Mouse (Mus musculus) intestine, embryonic 16.5 days (tissue): ENCODE data around the gene Unc50. TPM values are rescaled to one million over a fixed set of nuclear protein-coding genes. Genes with fewer than 3 reads are reported as not detected.

Source experiments
- ATAC-seq: fragments of 200-750 bp; cut with Nextera tagmentation; 2 replicates; pipeline ENCODE4 v1.8.0; 2017; ENCODE audit warnings: moderate TSS enrichment, moderate library complexity
- H3K27ac ChIP-seq: fragments of 300-500 bp; sonication (generic); 2 replicates; pipeline ENCODE4 v1.5.1; 2014; ENCODE audit warnings: mild to moderate bottlenecking, low read length
- H3K27me3 ChIP-seq: fragments of 300-500 bp; sonication (generic); replicated peaks from 2 replicates; pipeline ENCODE4 v1.6.1; 2014; ENCODE audit warnings: low read length, control low read depth, mixed read lengths; ENCODE audit not compliant: control insufficient read depth, insufficient read depth
- H3K36me3 ChIP-seq: fragments of 300-500 bp; sonication (generic); 2 replicates; pipeline ENCODE4 v1.6.1; 2014; ENCODE audit warnings: low read length, control low read depth; ENCODE audit not compliant: control insufficient read depth, insufficient read depth
- H3K4me1 ChIP-seq: fragments of 300-500 bp; sonication (generic); 2 replicates; pipeline ENCODE4 v1.6.1; 2014; ENCODE audit warnings: low read length, control low read depth, mixed read lengths; ENCODE audit not compliant: control insufficient read depth, insufficient read depth
- H3K4me2 ChIP-seq: fragments of 300-500 bp; sonication (generic); 2 replicates; pipeline ENCODE4 v1.6.1; 2014; ENCODE audit warnings: low read depth, low read length, control low read depth
- H3K4me3 ChIP-seq: fragments of 300-500 bp; sonication (generic); 2 replicates; pipeline ENCODE4 v1.5.1; 2014; ENCODE audit warnings: mild to moderate bottlenecking, low read length
- H3K9ac ChIP-seq: fragments of 300-500 bp; sonication (generic); 2 replicates; pipeline ENCODE4 v1.6.1; 2014; ENCODE audit warnings: low read depth, low read length
- H3K9me3 ChIP-seq: fragments of 300-500 bp; sonication (generic); 2 replicates; pipeline ENCODE4 v1.6.1; 2016; ENCODE audit warnings: low read length, control low read depth; ENCODE audit not compliant: control insufficient read depth
- WGBS: fragments of 180-500 bp; shearing (Covaris S2); extraction: QIAGEN DNeasy Blood & Tissue Kit; methylation state at CpG from one replicate; pipeline ENCODE4 v1.1.7; 2014; 5-methylcytosine and 5-hydroxymethylcytosine counted together
- polyA plus RNA-seq: library from polyadenylated mRNA; unstranded; fragments of >200 nt; fragmentation: Nextera tagmentation; extraction: Ambion mirVana; gene quantifications from 2 replicates; pipeline ENCODE4 v1.2.1, GENCODE M21; 2015

Gene Unc50
- polyA plus RNA-seq, 1 experiment from 2014 or later = 131 TPM

- ATAC-seq = no peak
- H3K9me3 ChIP-seq = no peaks in the 10 kb centered on the region
- H3K36me3 ChIP-seq = no peaks in the 10 kb centered on the region
- 56% methylated on average over 7 of the region's 7 CpGs for WGBS
- H3K4me2 ChIP-seq = no peak overlapping the region
- H3K27me3 ChIP-seq = no peaks in the 10 kb centered on the region
- H3K4me1 ChIP-seq = peaks cover 12% of the 10 kb centered on the region
- H3K9ac ChIP-seq = no peak overlapping the region
- H3K27ac ChIP-seq = no peak overlapping the region
- H3K4me3 ChIP-seq = no peak overlapping the region
Observed at GRCm38 (mm10) chr1:37478416-37478815, 48.5 kb downstream of the Unc50 start.

GRCm38 (mm10) chr1:37479074-37479473, 49.1 kb downstream of the Unc50 start:
- Histone ChIP-seq H3K4me2 (no peak overlapping the region), H3K4me1 (peaks cover 12% of the 10 kb centered on the region; the same call in 1 of the 2 replicates), H3K27ac (no peak overlapping the region), H3K36me3 (no peaks in the 10 kb centered on the region), H3K9me3 (no peaks in the 10 kb centered on the region), H3K27me3 (no peaks in the 10 kb centered on the region), H3K9ac (no peak overlapping the region), H3K4me3 (no peak overlapping the region)
- 74% methylated on average over 9 of the region's 9 CpGs for WGBS
- no peak for ATAC-seq

GRCm38 (mm10) chr1:37479759-37480158, 49.8 kb downstream of the Unc50 start:
- no peaks in the 10 kb centered on the region for H3K36me3 ChIP-seq
- no peak for ATAC-seq
- H3K9ac ChIP-seq = no peak overlapping the region
- WGBS = 72% methylated on average over 8 of the region's 8 CpGs
- no peak overlapping the region for H3K27ac ChIP-seq
- no peaks in the 10 kb centered on the region for H3K27me3 ChIP-seq
- no peak overlapping the region for H3K4me2 ChIP-seq
- no peaks in the 10 kb centered on the region for H3K9me3 ChIP-seq
- H3K4me1 ChIP-seq = peaks cover 12% of the 10 kb centered on the region; the same call in 1 of the 2 replicates
- no peak overlapping the region for H3K4me3 ChIP-seq

- no peaks in the 10 kb centered on the region for H3K9me3 ChIP-seq
- H3K36me3 ChIP-seq = no peaks in the 10 kb centered on the region
- no peak overlapping the region for H3K27ac ChIP-seq
- no peaks in the 10 kb centered on the region for H3K27me3 ChIP-seq
- no peak overlapping the region for H3K4me3 ChIP-seq
- ATAC-seq = no peak
- WGBS = 89% methylated on average over 6 of the region's 6 CpGs
- H3K9ac ChIP-seq = no peak overlapping the region
- peaks cover 9% of the 10 kb centered on the region; the same call in 1 of the 2 replicates for H3K4me1 ChIP-seq
- H3K4me2 ChIP-seq = no peak overlapping the region
Observed at GRCm38 (mm10) chr1:37480731-37481130, 50.8 kb downstream of the Unc50 start.

GRCm38 (mm10) chr1:37481331-37481730, 51.4 kb downstream of the Unc50 start:
- H3K9ac ChIP-seq = no peak overlapping the region
- H3K4me1 ChIP-seq = peaks cover 9% of the 10 kb centered on the region; the same call in 1 of the 2 replicates
- H3K4me3 ChIP-seq = no peak overlapping the region
- 83% methylated on average over 2 of the region's 2 CpGs for WGBS
- H3K4me2 ChIP-seq = no peak overlapping the region
- H3K9me3 ChIP-seq = no peaks in the 10 kb centered on the region
- ATAC-seq = peak; percentile 39; the same call in 1 of the 2 replicates
- no peaks in the 10 kb centered on the region for H3K36me3 ChIP-seq
- H3K27me3 ChIP-seq = no peaks in the 10 kb centered on the region
- H3K27ac ChIP-seq = no peak overlapping the region

GRCm38 (mm10) chr1:37484612-37485011, 54.7 kb downstream of the Unc50 start:
- H3K36me3 ChIP-seq = peaks cover 10% of the 10 kb centered on the region
- no peaks in the 10 kb centered on the region for H3K4me1 ChIP-seq
- no peak overlapping the region for H3K9ac ChIP-seq
- ATAC-seq = no peak
- H3K4me2 ChIP-seq = no peak overlapping the region
- H3K27ac ChIP-seq = no peak overlapping the region
- no peaks in the 10 kb centered on the region for H3K9me3 ChIP-seq
- no peaks in the 10 kb centered on the region for H3K27me3 ChIP-seq
- WGBS = 92% methylated on average over 4 of the region's 4 CpGs
- H3K4me3 ChIP-seq = no peak overlapping the region

- H3K27ac ChIP-seq = no peak overlapping the region; the same call in 1 of the 2 replicates
- H3K36me3 ChIP-seq = peaks cover 10% of the 10 kb centered on the region
- no peak overlapping the region for H3K4me2 ChIP-seq
- H3K9me3 ChIP-seq = no peaks in the 10 kb centered on the region
- H3K27me3 ChIP-seq = no peaks in the 10 kb centered on the region
- no peak overlapping the region for H3K4me3 ChIP-seq
- no peaks in the 10 kb centered on the region for H3K4me1 ChIP-seq
- no peak for ATAC-seq
- 90% methylated on average over 1 of the region's 1 CpGs for WGBS
- no peak overlapping the region for H3K9ac ChIP-seq
Observed at GRCm38 (mm10) chr1:37486439-37486838, 56.5 kb downstream of the Unc50 start.

GRCm38 (mm10) chr1:37486994-37487393, 57.1 kb downstream of the Unc50 start:
- 78% methylated on average over 3 of the region's 3 CpGs for WGBS
- Histone ChIP-seq H3K27ac (no peak overlapping the region), H3K4me1 (0 out of 2 replicates have a peak, but pooled peaks cover 5% of the 10 kb centered on the region), H3K36me3 (peaks cover 10% of the 10 kb centered on the region), H3K4me3 (no peak overlapping the region), H3K9ac (no peak overlapping the region), H3K27me3 (no peaks in the 10 kb centered on the region), H3K9me3 (no peaks in the 10 kb centered on the region), H3K4me2 (no peak overlapping the region)
- ATAC-seq = no peak

GRCm38 (mm10) chr1:37488531-37488930, 58.6 kb downstream of the Unc50 start:
- Histone ChIP-seq H3K36me3 (peaks cover 10% of the 10 kb centered on the region), H3K4me3 (no peak overlapping the region)

More at GRCm38 (mm10) chr1:37488531-37488930, 58.6 kb downstream of the Unc50 start:
- WGBS = 84% methylated on average over 12 of the region's 12 CpGs
- Histone ChIP-seq H3K27ac (no peak overlapping the region), H3K9me3 (no peaks in the 10 kb centered on the region), H3K4me1 (0 out of 2 replicates have a peak, but pooled peaks cover 8% of the 10 kb centered on the region), H3K9ac (no peak overlapping the region), H3K27me3 (no peaks in the 10 kb centered on the region), H3K4me2 (no peak overlapping the region)
- no peak for ATAC-seq
